Mouse (Mus musculus) adrenal gland, adult 2 months (tissue): ENCODE measurements around the gene Gm7945. TPM values are rescaled to one million over a fixed set of nuclear protein-coding genes. Genes with fewer than 3 reads are reported as not detected.
"Not testable (repeated sequence)": the region's sequence is repeated elsewhere in the genome, so short reads cannot be mapped to it uniquely, and the experiment has no call there.

Experiments
- DNase-seq: peaks from one replicate; pipeline ENCODE4 v3.0.0; 2021
- long read RNA-seq: library from polyadenylated mRNA; stranded (forward); transcript quantifications from one replicate; pipeline ENCODE4 v2.0.0, GENCODE M21; 2021
- polyA plus RNA-seq: library from polyadenylated mRNA; depleted of rRNA; stranded (reverse); fragments of >200 nt; gene quantifications from 2 replicates; pipeline ENCODE4 v1.2.3, GENCODE M21; 2012; rRNA removed
- total RNA-seq, 2 experiments: library from RNA; stranded (reverse); gene quantifications; 2 replicates each; pipeline ENCODE4 v1.2.3; 2021

Gene Gm7945
- total RNA-seq (not detected), polyA plus RNA-seq (not detected in 2 replicates)
- long read RNA-seq = 0 reads

- not testable (repeated sequence) for DNase-seq
These were observed at the start of gene Gm7945 for GRCm38 (mm10) chr14:41386279-41386678. Gm7945 (minus strand) TSS chr14:41386379.

GRCm38 (mm10) chr14:41425393-41426075 lies 39.4 kb upstream of the Gm7945 start:
- DNase-seq = peak; percentile 9

- not testable (repeated sequence) for DNase-seq
These were observed 38.5 kb upstream of the Gm7945 start for GRCm38 (mm10) chr14:41424694-41425093.

GRCm38 (mm10) chr14:41408181-41408580 lies 22.0 kb upstream of the Gm7945 start, which contains the start of gene Gm6482:
Gm6482 (minus strand) TSS chr14:41408281.
- not testable (repeated sequence) for DNase-seq

GRCm38 (mm10) chr14:41348309-41348708 lies 37.9 kb downstream of the Gm7945 start, which contains the start of gene Gm5798:
Gm5798 (plus strand) TSS chr14:41348609.
- not testable (repeated sequence) for DNase-seq

Other genes with a start within 250 kb of the Gm7945 start
- gene Mbl1, start 234.9 kb downstream of the Gm7945 start, total RNA-seq = under 1 TPM in 1 of 2 experiments, not detected in 1; 0.49 TPM
- not detected in 2 replicates for gene Mbl1, start 234.9 kb downstream of the Gm7945 start, polyA plus RNA-seq
- not detected for gene Sftpd, start 201.2 kb downstream of the Gm7945 start, total RNA-seq
- not detected in 2 replicates for gene Sftpd, start 201.2 kb downstream of the Gm7945 start, polyA plus RNA-seq
- not detected for gene Gm2832, start 107.6 kb downstream of the Gm7945 start, total RNA-seq
- not detected in 2 replicates for gene Gm2832, start 107.6 kb downstream of the Gm7945 start, polyA plus RNA-seq
- gene Gm5798, start 37.8 kb downstream of the Gm7945 start, total RNA-seq = not detected
- not detected in 2 replicates for gene Gm5798, start 37.8 kb downstream of the Gm7945 start, polyA plus RNA-seq
- not detected for gene Gm6482, start 21.9 kb upstream of the Gm7945 start, total RNA-seq
- not detected in 2 replicates for gene Gm6482, start 21.9 kb upstream of the Gm7945 start, polyA plus RNA-seq
- not detected for gene Gm7954, start 67.1 kb upstream of the Gm7945 start, total RNA-seq
- gene Gm7954, start 67.1 kb upstream of the Gm7945 start, polyA plus RNA-seq = not detected in 2 replicates
- not detected for gene Gm3486, start 103.1 kb upstream of the Gm7945 start, total RNA-seq
- gene Gm3486, start 103.1 kb upstream of the Gm7945 start, polyA plus RNA-seq = not detected in 2 replicates
- not detected for gene Gm7970, start 169.2 kb upstream of the Gm7945 start, total RNA-seq
- gene Gm7970, start 169.2 kb upstream of the Gm7945 start, polyA plus RNA-seq = not detected in 2 replicates
- gene 1700049E17Rik2, start 186.8 kb upstream of the Gm7945 start, total RNA-seq = not detected
- not detected in 2 replicates for gene 1700049E17Rik2, start 186.8 kb upstream of the Gm7945 start, polyA plus RNA-seq
- not detected for gene Gm3072, start 238.2 kb upstream of the Gm7945 start, total RNA-seq
- gene Gm3072, start 238.2 kb upstream of the Gm7945 start, polyA plus RNA-seq = not detected in 2 replicates